Mouse (Mus musculus): ENCODE data around the gene Oas1h. TPM values are rescaled to one million over a fixed set of nuclear protein-coding genes. Genes with fewer than 3 reads are reported as not detected.
A peak's percentile ranks its signal among the peaks of the same experiment; 100 is the strongest.

Oas1h gene
- polyA plus RNA-seq (2015; fragmentation: Nextera tagmentation; extraction: Ambion mirVana), result not detected in 2 replicates

- Histone ChIP-seq H3K9me3 (replicated peaks) (no peaks in the 10 kb centered on the region), H3K27me3 (no peaks in the 10 kb centered on the region), H3K4me1 (replicated peaks) (no peaks in the 10 kb centered on the region), H3K4me2 (no peak within 1 kb of the TSS), H3K36me3 (no peaks in the 10 kb centered on the region), H3K4me3 (no peak within 1 kb of the TSS), H3K9ac (no peak within 1 kb of the TSS), H3K27ac (no peak within 1 kb of the TSS)
- no peak for ATAC-seq (replicated peaks; ENCODE audit: insufficient number of reproducible peaks, insufficient read depth, low FRiP score, low read depth)
- WGBS, result 64% methylated on average over 4 of the region's 4 CpGs
Observed at GRCm38 (mm10) chr5:120861121-120861520, at the start of gene Oas1h. Gene Oas1h, plus strand, starts transcription at chr5:120861421.

GRCm38 (mm10) chr5:120811951-120812819, 49.0 kb upstream of the Oas1h start, which contains the start of gene Oas1c:
Gene Oas1c, minus strand, starts transcription at chr5:120812514.
- Histone ChIP-seq H3K4me3 (peak within 1 kb of the TSS; percentile 54), H3K4me1 (replicated peaks) (peaks cover 9% of the 10 kb centered on the region), H3K27ac (peak within 1 kb of the TSS; percentile 48; the same call in 1 of the 2 replicates), H3K9me3 (replicated peaks) (no peaks in the 10 kb centered on the region), H3K4me2 (peak within 1 kb of the TSS; percentile 77), H3K9ac (peak within 1 kb of the TSS; percentile 47), H3K36me3 (no peaks in the 10 kb centered on the region), H3K27me3 (no peaks in the 10 kb centered on the region)
- ATAC-seq (replicated peaks; ENCODE audit: insufficient number of reproducible peaks, insufficient read depth, low FRiP score, low read depth), result peak; percentile 73; the same call in 1 of the 2 replicates
- WGBS, result 6% methylated on average over 18 of the region's 18 CpGs

- Histone ChIP-seq H3K9ac (peak overlapping the region; percentile 47), H3K9me3 (replicated peaks) (no peaks in the 10 kb centered on the region), H3K4me1 (replicated peaks) (peaks cover 9% of the 10 kb centered on the region), H3K27ac (no peak overlapping the region), H3K4me2 (peak overlapping the region; percentile 77), H3K36me3 (no peaks in the 10 kb centered on the region), H3K4me3 (peak overlapping the region; percentile 54), H3K27me3 (no peaks in the 10 kb centered on the region)
- 75% methylated on average over 6 of the region's 6 CpGs for WGBS
- no peak for ATAC-seq (replicated peaks; ENCODE audit: insufficient number of reproducible peaks, insufficient read depth, low FRiP score, low read depth)
Observed at GRCm38 (mm10) chr5:120813023-120813422, 48.2 kb upstream of the Oas1h start.

DNA sequence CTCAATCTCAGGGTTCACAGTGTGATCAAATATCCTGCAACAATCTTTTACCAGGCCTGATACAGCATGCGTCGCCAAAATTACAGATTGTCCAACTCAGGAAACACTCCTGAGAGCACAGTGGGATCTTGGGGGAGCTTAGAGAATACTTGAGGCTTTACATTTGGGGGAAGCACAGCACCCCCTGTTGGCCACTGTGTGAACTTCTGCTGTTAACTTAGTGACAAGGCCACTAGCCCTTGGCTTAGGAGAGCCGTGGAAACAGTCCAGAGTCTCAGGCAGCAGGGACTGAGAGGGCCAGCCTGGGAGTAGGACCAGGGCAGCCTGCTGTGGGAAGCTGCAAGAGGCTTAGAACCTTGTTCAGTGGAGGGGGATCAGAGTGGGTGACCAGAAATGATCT, 45.3 kb upstream of the Oas1h start:
- 60% methylated on average over 3 of the region's 3 CpGs for WGBS
- ATAC-seq (replicated peaks; ENCODE audit: insufficient number of reproducible peaks, insufficient read depth, low FRiP score, low read depth), result no peak
- Histone ChIP-seq H3K27ac (no peak overlapping the region), H3K4me2 (no peak overlapping the region), H3K9ac (no peak overlapping the region), H3K36me3 (no peaks in the 10 kb centered on the region), H3K4me1 (replicated peaks) (peaks cover 9% of the 10 kb centered on the region), H3K9me3 (replicated peaks) (0 out of 2 replicates have a peak, but pooled peaks cover 9% of the 10 kb centered on the region), H3K4me3 (no peak overlapping the region), H3K27me3 (no peaks in the 10 kb centered on the region)

DNA sequence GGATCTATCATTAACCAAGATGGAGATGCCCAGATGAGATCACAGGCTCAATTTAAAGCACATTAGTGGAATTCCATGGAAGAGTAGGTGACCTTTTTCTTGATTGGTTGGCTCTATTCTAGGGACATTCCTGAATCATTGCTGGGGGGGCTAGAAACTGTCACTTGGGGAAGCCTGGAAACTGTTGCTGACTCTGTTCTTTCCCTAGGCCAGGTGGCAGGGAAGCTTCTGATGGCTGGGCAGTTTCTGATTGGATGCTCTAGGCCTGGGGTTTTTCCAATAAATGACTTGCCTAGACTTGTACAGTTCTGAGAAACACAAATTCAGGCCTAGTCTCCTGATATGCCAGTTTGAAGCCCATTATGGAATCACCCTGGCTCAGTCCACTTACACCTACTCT, 42.2 kb upstream of the Oas1h start:
- Histone ChIP-seq H3K36me3 (no peaks in the 10 kb centered on the region), H3K27ac (no peak overlapping the region), H3K4me2 (no peak overlapping the region), H3K9ac (no peak overlapping the region), H3K9me3 (replicated peaks) (0 out of 2 replicates have a peak, but pooled peaks cover 9% of the 10 kb centered on the region), H3K4me1 (replicated peaks) (no peaks in the 10 kb centered on the region), H3K4me3 (no peak overlapping the region), H3K27me3 (no peaks in the 10 kb centered on the region)
- no peak for ATAC-seq (replicated peaks; ENCODE audit: insufficient number of reproducible peaks, insufficient read depth, low FRiP score, low read depth)

DNA sequence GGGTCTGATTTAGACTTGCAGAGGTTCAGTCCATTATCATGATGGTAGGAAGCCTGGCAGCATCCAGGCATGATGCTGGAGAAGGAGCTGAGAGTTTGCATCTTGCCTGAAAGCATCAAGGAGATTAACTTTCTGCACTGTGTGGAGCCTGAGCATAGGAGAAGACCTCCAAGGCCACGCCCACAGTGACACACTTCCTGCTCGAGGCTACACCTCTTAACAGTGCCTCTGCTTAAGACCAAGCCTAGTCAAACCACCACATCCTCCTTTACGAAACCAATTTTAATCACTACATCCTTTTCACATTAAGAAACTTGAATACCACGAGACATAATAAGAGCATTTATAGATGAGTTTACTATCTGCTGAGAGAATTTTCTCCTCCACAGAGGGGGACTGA, 30.2 kb upstream of the Oas1h start:
- H3K4me2 ChIP-seq, result no peak overlapping the region
- WGBS, result 68% methylated on average over 4 of the region's 4 CpGs
- H3K4me3 ChIP-seq, result no peak overlapping the region
- ATAC-seq (replicated peaks; ENCODE audit: insufficient number of reproducible peaks, insufficient read depth, low FRiP score, low read depth), result no peak
- H3K9me3 ChIP-seq (replicated peaks), result no peaks in the 10 kb centered on the region
- no peaks in the 10 kb centered on the region for H3K4me1 ChIP-seq (replicated peaks)
- no peak overlapping the region for H3K27ac ChIP-seq
- H3K27me3 ChIP-seq, result peaks cover 21% of the 10 kb centered on the region
- no peak overlapping the region for H3K9ac ChIP-seq
- no peaks in the 10 kb centered on the region for H3K36me3 ChIP-seq

- ATAC-seq (replicated peaks; ENCODE audit: insufficient number of reproducible peaks, insufficient read depth, low FRiP score, low read depth), result no peak
- Histone ChIP-seq H3K4me3 (no peak overlapping the region), H3K27ac (no peak overlapping the region), H3K36me3 (no peaks in the 10 kb centered on the region), H3K4me1 (replicated peaks) (no peaks in the 10 kb centered on the region), H3K9me3 (replicated peaks) (no peaks in the 10 kb centered on the region), H3K27me3 (peaks cover 26% of the 10 kb centered on the region), H3K4me2 (no peak overlapping the region), H3K9ac (no peak overlapping the region)
- 15% methylated on average over 17 of the region's 17 CpGs for WGBS
Observed at GRCm38 (mm10) chr5:120833335-120834280, 27.6 kb upstream of the Oas1h start.

DNA sequence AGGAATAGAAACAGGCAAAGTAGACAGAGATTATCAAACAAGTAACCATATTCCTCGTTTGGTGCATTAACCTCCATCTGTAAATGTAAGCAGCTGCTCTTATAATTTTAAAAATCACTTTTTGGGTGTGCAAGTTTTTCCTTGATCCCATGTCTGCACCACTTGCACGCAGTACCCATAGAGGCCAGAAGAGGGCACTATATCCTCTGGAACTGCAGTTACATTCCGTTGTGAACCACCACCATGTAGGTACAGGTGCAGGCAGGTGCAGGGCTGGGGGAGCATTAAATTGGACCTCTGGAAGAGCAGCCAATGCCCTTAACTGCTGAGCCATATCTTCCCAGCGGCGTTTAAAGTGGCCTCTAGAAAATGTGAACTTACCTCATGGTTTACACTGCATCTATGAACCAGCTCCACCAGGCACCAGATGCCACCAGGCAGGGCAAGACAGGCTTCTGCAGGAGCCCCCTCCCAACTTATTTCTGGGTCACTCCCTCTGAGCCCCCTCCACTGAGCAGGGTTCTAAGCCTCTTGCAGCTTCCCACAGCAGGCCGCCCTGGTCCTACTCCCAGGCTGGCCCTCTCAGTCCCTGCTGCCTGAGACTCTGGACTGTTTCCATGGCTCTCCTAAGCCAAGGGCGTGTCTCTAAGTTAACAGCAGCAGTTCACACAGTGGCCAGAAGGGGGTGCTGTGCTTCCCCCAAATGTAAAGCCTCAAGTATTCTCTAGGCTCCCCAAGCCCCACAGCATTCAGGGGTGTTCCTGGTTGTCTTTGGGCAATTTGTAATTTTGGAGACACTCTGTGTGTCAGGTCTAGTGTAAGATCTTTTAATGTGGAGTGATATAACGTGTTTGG, 24.3 kb upstream of the Oas1h start:
- H3K4me2 ChIP-seq, result no peak overlapping the region
- WGBS, result 7% methylated on average over 8 of the region's 8 CpGs
- H3K9ac ChIP-seq, result no peak overlapping the region
- peaks cover 26% of the 10 kb centered on the region for H3K27me3 ChIP-seq
- H3K4me3 ChIP-seq, result no peak overlapping the region
- no peaks in the 10 kb centered on the region for H3K4me1 ChIP-seq (replicated peaks)
- no peaks in the 10 kb centered on the region for H3K9me3 ChIP-seq (replicated peaks)
- H3K36me3 ChIP-seq, result no peaks in the 10 kb centered on the region
- no peak for ATAC-seq (replicated peaks; ENCODE audit: insufficient number of reproducible peaks, insufficient read depth, low FRiP score, low read depth)
- no peak overlapping the region for H3K27ac ChIP-seq

DNA sequence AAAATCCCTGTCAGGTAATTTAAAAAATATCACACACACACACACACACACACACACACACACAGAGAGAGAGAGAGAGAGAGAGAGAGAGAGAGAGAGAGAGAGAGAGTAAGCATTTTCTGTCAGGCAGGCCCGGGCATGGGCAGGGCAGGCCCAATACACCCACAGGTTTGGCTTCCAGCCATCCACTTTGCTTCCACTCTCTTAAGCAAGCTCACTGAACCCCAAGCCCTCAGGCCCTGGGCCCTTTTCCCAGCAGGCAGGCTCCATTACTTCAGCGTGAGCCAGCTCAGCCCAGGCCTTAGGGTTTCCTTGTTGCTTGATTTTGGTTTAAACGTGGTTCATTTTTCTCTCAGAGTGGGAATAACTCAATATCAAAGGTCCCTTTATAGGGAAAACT, 16.5 kb upstream of the Oas1h start:
- Histone ChIP-seq H3K9me3 (replicated peaks) (no peaks in the 10 kb centered on the region), H3K27me3 (no peaks in the 10 kb centered on the region), H3K36me3 (no peaks in the 10 kb centered on the region), H3K4me3 (no peak overlapping the region), H3K9ac (no peak overlapping the region), H3K4me1 (replicated peaks) (no peaks in the 10 kb centered on the region), H3K27ac (no peak overlapping the region), H3K4me2 (no peak overlapping the region)
- 59% methylated on average over 3 of the region's 3 CpGs for WGBS
- no peak for ATAC-seq (replicated peaks; ENCODE audit: insufficient number of reproducible peaks, insufficient read depth, low FRiP score, low read depth)

DNA sequence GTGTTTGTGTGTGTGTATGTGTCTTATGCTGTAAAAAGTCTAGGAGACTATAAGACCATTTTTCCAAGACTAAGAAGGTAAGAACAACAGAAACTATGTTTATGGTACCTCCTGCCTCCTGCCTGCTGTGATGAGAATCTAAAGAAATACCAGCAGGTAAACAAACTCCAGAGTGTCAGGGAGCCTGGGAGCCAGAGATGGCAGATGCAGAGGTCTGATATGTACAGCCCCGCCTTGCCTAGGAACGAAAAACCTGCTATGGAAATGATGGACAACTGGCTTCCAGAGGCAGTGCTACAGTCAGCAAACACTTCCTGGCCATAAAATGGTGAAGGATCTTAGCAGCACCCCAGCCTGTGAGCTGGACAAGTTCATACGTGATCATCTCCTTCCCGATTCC, 14.2 kb upstream of the Oas1h start, which contains the start of gene Oas1f:
Gene Oas1f (plus strand): TSS at position 301 of the 400 bp plus-strand sequence.
- no peak within 1 kb of the TSS for H3K4me3 ChIP-seq
- H3K9me3 ChIP-seq (replicated peaks), result no peaks in the 10 kb centered on the region
- no peaks in the 10 kb centered on the region for H3K27me3 ChIP-seq
- H3K36me3 ChIP-seq, result no peaks in the 10 kb centered on the region
- no peak for ATAC-seq (replicated peaks; ENCODE audit: insufficient number of reproducible peaks, insufficient read depth, low FRiP score, low read depth)
- H3K27ac ChIP-seq, result no peak within 1 kb of the TSS
- 61% methylated on average over 4 of the region's 4 CpGs for WGBS
- no peak within 1 kb of the TSS for H3K4me2 ChIP-seq
- H3K9ac ChIP-seq, result no peak within 1 kb of the TSS
- no peaks in the 10 kb centered on the region for H3K4me1 ChIP-seq (replicated peaks)
